Mouse (Mus musculus) lung, postnatal 0 days (tissue): ENCODE results near the gene Cacna1f. TPM values are rescaled to one million over a fixed set of nuclear protein-coding genes. Genes with fewer than 3 reads are reported as not detected.
A peak's percentile ranks its signal among the peaks of the same experiment; 100 is the strongest.

ENCODE experiments used
- ATAC-seq: fragments of 200-750 bp; cut with Nextera tagmentation; 2 replicates; pipeline ENCODE4 v1.8.0; 2017; ENCODE audit warnings: moderate library complexity
- DNase-seq: peaks from one replicate; pipeline ENCODE4 v3.0.0-alpha.2; 2016; ENCODE audit warnings: low spot score
- H3K27ac ChIP-seq: fragments of 300-500 bp; sonication (generic); 2 replicates; pipeline ENCODE4 v1.5.1; 2014; ENCODE audit warnings: antibody characterized with exemption, mild to moderate bottlenecking, low read length, mixed read lengths
- H3K27me3 ChIP-seq: fragments of 300-500 bp; sonication (generic); replicated peaks from 2 replicates; pipeline ENCODE4 v1.6.1; 2014; ENCODE audit warnings: low read length, mixed read lengths; ENCODE audit not compliant: insufficient read depth
- H3K36me3 ChIP-seq: fragments of 300-500 bp; sonication (generic); 2 replicates; pipeline ENCODE4 v1.6.1; 2014; ENCODE audit warnings: low read length, mixed read lengths; ENCODE audit not compliant: insufficient read depth
- H3K4me1 ChIP-seq: fragments of 300-500 bp; sonication (generic); 2 replicates; pipeline ENCODE4 v1.6.1; 2014; ENCODE audit warnings: antibody characterized with exemption, low read depth, low read length, mixed read lengths; ENCODE audit not compliant: insufficient read depth
- H3K4me2 ChIP-seq: fragments of 300-500 bp; sonication (generic); replicated peaks from 2 replicates; pipeline ENCODE4 v1.6.1; 2014; ENCODE audit warnings: low read depth, mild to moderate bottlenecking, low read length, moderate library complexity, mixed read lengths
- H3K4me3 ChIP-seq: fragments of 300-500 bp; sonication (generic); 2 replicates; pipeline ENCODE4 v1.5.1; 2014; ENCODE audit warnings: low read depth, low read length
- H3K9ac ChIP-seq: fragments of 300-500 bp; sonication (generic); replicated peaks from 2 replicates; pipeline ENCODE4 v1.6.1; 2014; ENCODE audit warnings: low read depth, mild to moderate bottlenecking
- H3K9me3 ChIP-seq: fragments of 300-500 bp; sonication (generic); 2 replicates; pipeline ENCODE4 v1.6.1; 2016; ENCODE audit warnings: low read length, mixed read lengths
- CTCF ChIP-seq: IDR thresholded peaks from 2 replicates; pipeline ENCODE4 v1.5.1; 2016; ENCODE audit warnings: antibody characterized with exemption, mild to moderate bottlenecking
- EP300 ChIP-seq: IDR thresholded peaks from 2 replicates; pipeline ENCODE4 v1.6.1; 2016; ENCODE audit warnings: antibody characterized with exemption, mild to moderate bottlenecking, control low read depth
- WGBS: fragments of 180-500 bp; shearing (Covaris S2); extraction: QIAGEN DNeasy Blood & Tissue Kit; methylation state at CpG from one replicate; pipeline ENCODE4 v1.1.7; 2014; 5-methylcytosine and 5-hydroxymethylcytosine counted together
- polyA plus RNA-seq: library from polyadenylated mRNA; unstranded; fragments of >200 nt; fragmentation: Nextera tagmentation; extraction: Ambion mirVana; gene quantifications from 2 replicates; pipeline ENCODE4 v1.2.1, GENCODE M21; 2015

The Cacna1f gene
- polyA plus RNA-seq, 1 experiment from 2014 or later, result 0.04 TPM

- H3K4me2 ChIP-seq, result peak overlapping the region; percentile 52
- no peaks in the 10 kb centered on the region for H3K27me3 ChIP-seq
- ATAC-seq (peak; percentile 96), DNase-seq (peak; percentile 91)
- TF ChIP-seq CTCF, result peak; percentile 80
- TF ChIP-seq EP300, result no peak
- H3K27ac ChIP-seq, result peak overlapping the region; percentile 14; the same call in 1 of the 2 replicates
- H3K9me3 ChIP-seq, result no peaks in the 10 kb centered on the region
- no peaks in the 10 kb centered on the region for H3K36me3 ChIP-seq
- no peak overlapping the region for H3K9ac ChIP-seq
- H3K4me1 ChIP-seq, result no peaks in the 10 kb centered on the region
- peak overlapping the region; percentile 10; the same call in 1 of the 2 replicates for H3K4me3 ChIP-seq
- 17% methylated on average over 26 of the region's 27 CpGs for WGBS
Measured at GRCm38 (mm10) chrX:7679405-7680056, 72.6 kb downstream of the Cacna1f start.

GRCm38 (mm10) chrX:7680057-7680412, 73.2 kb downstream of the Cacna1f start:
- H3K27ac ChIP-seq, result no peak overlapping the region
- H3K4me1 ChIP-seq, result no peaks in the 10 kb centered on the region
- H3K4me2 ChIP-seq, result peak overlapping the region; percentile 52
- H3K27me3 ChIP-seq, result no peaks in the 10 kb centered on the region
- H3K9ac ChIP-seq, result no peak overlapping the region
- DNase-seq, result no peak
- H3K9me3 ChIP-seq, result no peaks in the 10 kb centered on the region
- 27% methylated on average over 10 of the region's 12 CpGs for WGBS
- no peak for TF ChIP-seq EP300
- no peak for TF ChIP-seq CTCF
- ATAC-seq, result no peak
- no peak overlapping the region; the same call in 1 of the 2 replicates for H3K4me3 ChIP-seq
- H3K36me3 ChIP-seq, result no peaks in the 10 kb centered on the region

- Histone ChIP-seq H3K9me3 (no peaks in the 10 kb centered on the region), H3K27me3 (no peaks in the 10 kb centered on the region), H3K9ac (no peak within 1 kb of the TSS), H3K4me1 (no peaks in the 10 kb centered on the region), H3K27ac (peak within 1 kb of the TSS; percentile 32; the same call in 1 of the 2 replicates), H3K4me3 (no peak within 1 kb of the TSS; the same call in 1 of the 2 replicates), H3K4me2 (peak within 1 kb of the TSS; percentile 52), H3K36me3 (no peaks in the 10 kb centered on the region)
- ATAC-seq, result no peak
- TF ChIP-seq EP300 (no peak), CTCF (no peak)
- DNase-seq, result no peak
- WGBS, result 61% methylated on average over 13 of the region's 14 CpGs
Measured at GRCm38 (mm10) chrX:7680864-7681263, 74.0 kb downstream of the Cacna1f start, which contains the start of gene Magix. Gene Magix, minus strand, starts transcription at chrX:7681251.

Other genes with a start within 250 kb of the Cacna1f start
- 0.62 and 0.68 TPM in 2 replicates for gene Usp27x, start 231.3 kb upstream of the Cacna1f start, polyA plus RNA-seq
- 0.20 TPM in 1 of 2 replicates, not detected in the other for gene Foxp3, start 33.4 kb upstream of the Cacna1f start, polyA plus RNA-seq
- gene Ppp1r3f, start 32.8 kb upstream of the Cacna1f start, polyA plus RNA-seq, result 0.91 and 1.2 TPM in 2 replicates
- gene Ccdc22, start 1.6 kb upstream of the Cacna1f start, polyA plus RNA-seq, result 18.2 and 18.8 TPM in 2 replicates
- gene Syp, start 31.4 kb downstream of the Cacna1f start, polyA plus RNA-seq, result 1.5 and 1.6 TPM in 2 replicates
- gene Prickle3, start 50.2 kb downstream of the Cacna1f start, polyA plus RNA-seq, result 6.5 and 6.9 TPM in 2 replicates
- 238 and 242 TPM in 2 replicates for gene Plp2, start 64.3 kb downstream of the Cacna1f start, polyA plus RNA-seq
- 3.5 and 3.7 TPM in 2 replicates for gene Magix, start 74.2 kb downstream of the Cacna1f start, polyA plus RNA-seq
- gene Gpkow, start 90.0 kb downstream of the Cacna1f start, polyA plus RNA-seq, result 25.9 and 26.1 TPM in 2 replicates
- 202 and 222 TPM in 2 replicates for gene Wdr45, start 107.2 kb downstream of the Cacna1f start, polyA plus RNA-seq
- 0.64 and 2.7 TPM in 2 replicates for gene Gm45208, start 115.2 kb downstream of the Cacna1f start, polyA plus RNA-seq
- 18.3 and 18.8 TPM in 2 replicates for gene Praf2, start 121.4 kb downstream of the Cacna1f start, polyA plus RNA-seq
- 26.4 and 28.2 TPM in 2 replicates for gene Ccdc120, start 143.8 kb downstream of the Cacna1f start, polyA plus RNA-seq
- gene Tfe3, start 155.5 kb downstream of the Cacna1f start, polyA plus RNA-seq, result 22.0 and 27.6 TPM in 2 replicates
- gene Gripap1, start 182.7 kb downstream of the Cacna1f start, polyA plus RNA-seq, result 22.1 and 25.6 TPM in 2 replicates
- 0.30 and 0.41 TPM in 2 replicates for gene Kcnd1, start 215.2 kb downstream of the Cacna1f start, polyA plus RNA-seq
- 29.0 and 30.3 TPM in 2 replicates for gene Otud5, start 234.3 kb downstream of the Cacna1f start, polyA plus RNA-seq